Mouse (Mus musculus): ENCODE results near the gene Ybx2. TPM values are rescaled to one million over a fixed set of nuclear protein-coding genes. Genes with fewer than 3 reads are reported as not detected.

Ybx2 gene
- total and polyA plus RNA-seq, 3 experiments = 16.7 to 64.2 (median 22.6) TPM

- Histone ChIP-seq H3K36me3 (ENCODE audit: control insufficient read depth, insufficient read depth, low read length) (peaks cover 4% of the 10 kb centered on the region; the same call in 1 of the 2 replicates), H3K4me1 (ENCODE audit: control insufficient read depth, insufficient read depth, low read length) (peaks cover 9% of the 10 kb centered on the region), H3K9ac (ENCODE audit: low read depth, low read length) (no peak overlapping the region), H3K27ac (peak overlapping the region; percentile 71), H3K4me3 (no peak overlapping the region), H3K27me3 (ENCODE audit: control insufficient read depth, insufficient read depth, low read length) (no peaks in the 10 kb centered on the region), H3K79me2 (replicated peaks; ENCODE audit: control insufficient read depth, insufficient read depth, low read length) (no peaks in the 10 kb centered on the region)
- 90% methylated on average over 17 of the region's 17 CpGs for WGBS
- no peak for DNase-seq
- TF ChIP-seq EP300 (IDR thresholded peaks at IDR 0.05; ENCODE audit: insufficient read depth, low read depth, low read length) (no peak), POLR2A (IDR thresholded peaks at IDR 0.05; ENCODE audit: insufficient read depth, low read depth, low read length) (0 out of 2 replicates have a peak, but pooled peaks have one; percentile 5)
- intact Hi-C loops (cut with DNase I) = no loop called here
Observed at GRCm38 (mm10) chr11:69939731-69940130, 4.1 kb downstream of the Ybx2 start.

DNA sequence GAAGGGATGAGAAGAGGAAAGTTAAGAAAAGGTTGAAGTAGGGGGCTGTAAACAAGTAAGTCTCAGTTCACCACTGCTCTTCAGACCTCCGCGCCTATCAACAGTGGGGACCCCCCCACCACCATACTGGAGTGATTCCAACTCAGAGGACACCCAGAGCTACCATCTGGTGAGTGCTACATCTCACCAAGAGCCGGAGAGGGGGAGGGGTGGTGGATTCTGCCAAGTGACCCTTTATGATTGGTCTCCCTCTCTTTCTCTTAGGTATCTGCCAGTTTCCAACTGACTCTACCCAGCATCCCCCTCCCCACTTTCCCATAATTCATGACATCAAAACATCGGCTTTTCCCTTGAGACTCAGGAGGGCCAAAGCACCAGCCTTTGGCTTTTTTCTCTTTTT, 5.4 kb downstream of the Ybx2 start:
- no peak overlapping the region for H3K9ac ChIP-seq (ENCODE audit: low read depth, low read length)
- H3K27ac ChIP-seq = no peak overlapping the region
- no peak overlapping the region for H3K4me3 ChIP-seq
- H3K4me1 ChIP-seq (ENCODE audit: control insufficient read depth, insufficient read depth, low read length) = peaks cover 7% of the 10 kb centered on the region
- 77% methylated on average over 4 of the region's 4 CpGs for whole genome bisulfite sequencing
- intact Hi-C loops (cut with DNase I) = no loop called here
- H3K36me3 ChIP-seq (ENCODE audit: control insufficient read depth, insufficient read depth, low read length) = peaks cover 4% of the 10 kb centered on the region; the same call in 1 of the 2 replicates
- H3K27me3 ChIP-seq (ENCODE audit: control insufficient read depth, insufficient read depth, low read length) = no peaks in the 10 kb centered on the region
- no peak for DNase-seq
- no peak for TF ChIP-seq CTCF (IDR thresholded peaks at IDR 0.05)
- peak; percentile 14; the same call in 1 of the 2 replicates for TF ChIP-seq POLR2A (IDR thresholded peaks at IDR 0.05; ENCODE audit: insufficient read depth, low read depth, low read length)
- H3K79me2 ChIP-seq (replicated peaks; ENCODE audit: control insufficient read depth, insufficient read depth, low read length) = no peaks in the 10 kb centered on the region

DNA sequence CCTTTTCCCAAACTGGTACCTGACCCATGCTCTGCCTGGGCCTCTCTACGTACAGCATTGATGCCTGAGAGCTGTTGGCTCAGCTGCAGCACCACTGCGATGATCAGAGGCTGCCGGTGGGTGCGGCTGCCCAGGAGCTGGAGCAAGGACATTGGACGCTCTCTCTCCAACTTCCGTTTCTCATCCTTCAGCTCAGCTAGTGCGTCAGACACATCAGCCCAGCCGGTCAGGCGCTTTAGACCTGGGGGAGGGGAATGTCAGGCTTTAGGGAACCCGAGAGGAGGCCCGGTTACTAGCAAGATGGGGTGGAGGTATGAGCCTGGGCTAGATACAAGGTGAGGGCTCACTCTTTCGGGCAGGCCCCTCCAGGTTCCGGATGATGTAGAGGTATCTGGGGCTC, 9.6 kb downstream of the Ybx2 start:
- WGBS = 58% methylated on average over 13 of the region's 13 CpGs
- no peak overlapping the region for H3K4me3 ChIP-seq
- no peaks in the 10 kb centered on the region for H3K27me3 ChIP-seq (ENCODE audit: control insufficient read depth, insufficient read depth, low read length)
- peak; percentile 8 to 24 for DNase-seq
- no peaks in the 10 kb centered on the region; the same call in 1 of the 2 replicates for H3K4me1 ChIP-seq (ENCODE audit: control insufficient read depth, insufficient read depth, low read length)
- H3K36me3 ChIP-seq (ENCODE audit: control insufficient read depth, insufficient read depth, low read length) = peaks cover 4% of the 10 kb centered on the region; the same call in 1 of the 2 replicates
- H3K27ac ChIP-seq = peak overlapping the region; percentile 97; the same call in 1 of the 2 replicates
- no peaks in the 10 kb centered on the region for H3K79me2 ChIP-seq (replicated peaks; ENCODE audit: control insufficient read depth, insufficient read depth, low read length)
- TF ChIP-seq POLR2A (IDR thresholded peaks at IDR 0.05; ENCODE audit: insufficient read depth, low read depth, low read length) (no peak), EP300 (IDR thresholded peaks at IDR 0.05; ENCODE audit: insufficient read depth, low read depth, low read length) (no peak), CTCF (IDR thresholded peaks at IDR 0.05) (no peak)
- H3K9ac ChIP-seq (ENCODE audit: low read depth, low read length) = no peak overlapping the region
- intact Hi-C loops (cut with DNase I) = no loop called here

- peak; percentile 15 to 44 for DNase-seq
- no peaks in the 10 kb centered on the region for H3K79me2 ChIP-seq (replicated peaks; ENCODE audit: control insufficient read depth, insufficient read depth, low read length)
- 63% methylated on average over 18 of the region's 18 CpGs for WGBS
Observed at GRCm38 (mm10) chr11:69945997-69946891, 10.6 kb downstream of the Ybx2 start.

GRCm38 (mm10) chr11:69947337-69948065, 11.9 kb downstream of the Ybx2 start:
- Histone ChIP-seq H3K27ac (peak overlapping the region; percentile 97), H3K27me3 (ENCODE audit: control insufficient read depth, insufficient read depth, low read length) (no peaks in the 10 kb centered on the region), H3K4me3 (peak overlapping the region; percentile 48), H3K79me2 (replicated peaks; ENCODE audit: control insufficient read depth, insufficient read depth, low read length) (no peaks in the 10 kb centered on the region), H3K4me1 (ENCODE audit: control insufficient read depth, insufficient read depth, low read length) (no peaks in the 10 kb centered on the region; the same call in 1 of the 2 replicates), H3K36me3 (ENCODE audit: control insufficient read depth, insufficient read depth, low read length) (peaks cover 4% of the 10 kb centered on the region; the same call in 1 of the 2 replicates), H3K9ac (ENCODE audit: low read depth, low read length) (peak overlapping the region; percentile 75)
- intact Hi-C loops (cut with DNase I) = no loop called here
- TF ChIP-seq EP300 (IDR thresholded peaks at IDR 0.05; ENCODE audit: insufficient read depth, low read depth, low read length) (no peak; the same call in 1 of the 2 replicates), POLR2A (IDR thresholded peaks at IDR 0.05; ENCODE audit: insufficient read depth, low read depth, low read length) (peak; percentile 74; the same call in 1 of the 2 replicates)
- 8% methylated on average over 29 of the region's 29 CpGs for WGBS
- peak; percentile 75 to 76 for DNase-seq

More at GRCm38 (mm10) chr11:69945997-69946891, 10.6 kb downstream of the Ybx2 start:
- peak overlapping the region; percentile 58 for H3K9ac ChIP-seq (ENCODE audit: low read depth, low read length)
- intact Hi-C loops (cut with DNase I) = loop anchor here (1.0 kb wide), 1 partner anchor 8 kb away; no protein-coding TSS in a partner anchor
- H3K27me3 ChIP-seq (ENCODE audit: control insufficient read depth, insufficient read depth, low read length) = no peaks in the 10 kb centered on the region
- H3K4me1 ChIP-seq (ENCODE audit: control insufficient read depth, insufficient read depth, low read length) = no peaks in the 10 kb centered on the region; the same call in 1 of the 2 replicates
- H3K36me3 ChIP-seq (ENCODE audit: control insufficient read depth, insufficient read depth, low read length) = peaks cover 4% of the 10 kb centered on the region; the same call in 1 of the 2 replicates
- no peak for TF ChIP-seq EP300 (IDR thresholded peaks at IDR 0.05; ENCODE audit: insufficient read depth, low read depth, low read length)
- TF ChIP-seq CTCF (IDR thresholded peaks at IDR 0.05) = no peak
- TF ChIP-seq POLR2A (IDR thresholded peaks at IDR 0.05; ENCODE audit: insufficient read depth, low read depth, low read length) = no peak
- peak overlapping the region; percentile 48 for H3K4me3 ChIP-seq
- H3K27ac ChIP-seq = peak overlapping the region; percentile 97

Data from heart, adult 2 months (tissue).